Mouse (Mus musculus) gastrocnemius, postnatal 10 days (tissue): ENCODE data around the gene Fcgr4. TPM values are rescaled to one million over a fixed set of nuclear protein-coding genes. Genes with fewer than 3 reads are reported as not detected.
"Not testable (repeated sequence)": the region's sequence is repeated elsewhere in the genome, so short reads cannot be mapped to it uniquely, and the experiment has no call there.

Source experiments
- DNase-seq: peaks from one replicate; pipeline ENCODE4 v3.0.0; 2021; ENCODE audit warnings: mixed read lengths
- total RNA-seq, 2 experiments: library from RNA; stranded (reverse); gene quantifications; 2 replicates each; pipeline ENCODE4 v1.2.3; 2021

Fcgr4 gene
- total RNA-seq, 2 experiments from 2014 or later: 0.19 to 0.41 TPM

DNA sequence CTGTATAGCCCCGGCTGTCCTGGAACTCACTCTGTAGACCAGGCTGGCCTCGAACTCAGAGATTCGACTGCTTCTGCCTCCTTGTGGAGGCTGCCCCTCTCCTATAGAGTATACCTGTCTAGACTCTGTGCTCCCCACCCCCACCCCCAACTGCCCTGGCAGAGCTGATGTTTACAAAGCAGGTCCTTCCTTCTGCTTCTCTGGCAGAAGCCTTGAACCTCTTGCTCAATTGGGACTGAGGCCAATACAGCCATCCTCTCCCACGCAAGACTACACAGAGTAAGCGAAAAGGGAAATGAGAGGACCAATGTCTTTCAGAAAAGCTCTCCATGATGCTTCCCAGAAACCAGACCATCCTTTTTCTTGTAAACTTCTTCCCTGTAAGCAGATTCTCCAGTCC, 38.5 kb downstream of the Fcgr4 start:
- DNase-seq: no peak

- DNase-seq: no peak
Observed at GRCm38 (mm10) chr1:171059203-171059602, 40.5 kb downstream of the Fcgr4 start.

DNA sequence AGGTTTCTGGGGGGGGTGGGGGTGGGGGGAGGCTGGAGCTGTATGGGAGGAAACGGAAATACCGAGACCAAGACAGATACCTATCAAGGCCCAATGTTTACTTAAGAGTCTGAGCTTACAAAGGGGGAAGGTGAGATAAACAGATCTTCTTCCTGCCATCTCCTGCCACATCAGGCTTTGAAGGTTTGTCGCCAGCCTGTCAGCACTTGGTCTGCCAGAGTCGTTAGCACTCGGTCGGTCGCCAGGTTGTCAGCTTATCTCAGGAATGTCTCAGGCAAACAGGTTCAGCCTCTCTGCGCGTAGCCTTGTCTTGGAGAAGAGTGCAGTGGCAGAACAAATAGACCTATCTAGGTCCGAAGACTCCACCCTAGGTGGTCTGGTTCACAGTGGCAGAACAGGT, 41.7 kb downstream of the Fcgr4 start:
- no peak for DNase-seq

- DNase-seq: no peak
Observed at GRCm38 (mm10) chr1:171061566-171061965, 42.8 kb downstream of the Fcgr4 start.

DNA sequence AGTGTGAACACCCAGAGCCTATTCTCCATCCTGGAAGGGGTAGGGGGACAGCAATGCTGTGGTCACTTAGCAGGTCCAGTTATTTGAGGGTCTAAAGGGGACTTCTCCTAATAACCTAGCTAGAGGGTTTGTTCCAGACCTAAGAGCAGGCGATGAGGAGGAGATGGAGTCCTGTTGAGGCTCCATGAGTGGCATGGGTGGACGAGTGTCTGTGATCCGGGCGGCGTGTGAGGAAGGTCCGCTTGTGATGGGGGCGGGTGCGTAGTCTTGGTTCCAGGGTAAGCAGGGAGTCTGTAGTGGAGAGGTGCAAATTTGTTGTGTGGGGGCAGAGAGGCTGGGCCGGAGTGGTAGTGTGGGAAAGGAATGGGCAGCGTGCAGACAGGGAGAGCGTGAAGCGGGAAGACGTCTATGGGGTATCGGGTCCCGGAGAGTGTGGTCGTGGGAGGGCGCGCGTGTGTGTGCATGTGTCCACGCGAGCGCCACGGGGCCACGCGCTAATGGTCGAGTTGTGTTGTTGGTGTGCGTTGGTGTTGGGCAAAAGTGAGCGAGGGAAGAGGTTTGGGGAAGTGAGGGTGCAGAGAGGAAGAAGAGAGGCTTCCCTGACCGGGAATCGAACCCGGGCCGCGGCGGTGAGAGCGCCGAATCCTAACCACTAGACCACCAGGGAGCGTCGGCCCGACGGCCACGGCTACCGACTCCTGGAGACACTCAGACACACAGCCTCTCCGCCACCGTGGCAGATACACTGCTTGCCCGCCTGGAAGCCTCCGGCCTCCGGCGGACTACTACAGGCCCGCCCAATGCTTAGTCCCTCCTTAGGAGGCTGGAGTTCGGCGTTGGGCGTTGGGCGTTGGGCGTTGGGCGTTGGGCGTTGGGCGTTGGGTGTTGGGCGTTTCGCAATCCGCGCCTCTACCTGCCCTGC, 45.1 kb downstream of the Fcgr4 start:
- peak; percentile 56 for DNase-seq

DNA sequence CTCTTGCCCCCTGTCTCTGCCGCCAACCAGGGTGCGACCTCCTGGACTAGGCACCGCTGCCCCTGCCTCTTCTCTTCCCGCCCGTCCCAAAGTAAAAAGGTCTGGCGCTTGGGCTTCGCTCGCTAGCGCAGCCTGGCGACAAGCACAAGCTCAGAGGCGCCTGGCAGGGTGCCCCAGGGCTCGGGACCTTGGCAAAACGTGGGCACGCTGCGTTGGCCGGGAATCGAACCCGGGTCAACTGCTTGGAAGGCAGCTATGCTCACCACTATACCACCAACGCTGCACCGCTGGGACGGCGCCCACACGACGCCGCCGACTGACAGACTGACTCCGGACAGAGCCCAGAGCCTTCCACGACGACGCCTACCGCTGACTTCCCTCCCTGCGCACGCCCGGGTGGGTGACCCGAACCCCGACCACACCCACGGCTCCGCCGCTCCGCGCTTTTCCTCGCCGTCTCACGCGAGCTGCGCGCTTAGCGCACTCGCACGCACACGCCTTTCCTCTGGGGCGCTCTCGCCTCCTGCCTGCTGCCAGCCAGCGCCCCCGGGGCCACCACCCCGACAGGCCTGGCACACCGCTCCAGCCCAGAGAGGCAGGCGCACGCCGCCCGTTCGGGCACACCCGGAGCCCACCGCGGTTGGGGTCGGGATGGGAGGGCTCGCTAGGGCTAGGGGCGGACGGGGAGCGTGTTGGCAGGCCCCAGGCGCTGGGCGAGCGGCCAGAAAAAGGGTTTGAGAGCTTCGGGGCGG, 45.9 kb downstream of the Fcgr4 start, which contains the start of gene Fcgr3:
Gene Fcgr3, minus strand, starts transcription at position 445 of the 752 bp plus-strand sequence.
- peak; percentile 88 for DNase-seq

GRCm38 (mm10) chr1:171065243-171065587, 46.5 kb downstream of the Fcgr4 start:
- peak; percentile 61 for DNase-seq

GRCm38 (mm10) chr1:171065768-171066167, 47.0 kb downstream of the Fcgr4 start:
- DNase-seq: peak; percentile 52

DNA sequence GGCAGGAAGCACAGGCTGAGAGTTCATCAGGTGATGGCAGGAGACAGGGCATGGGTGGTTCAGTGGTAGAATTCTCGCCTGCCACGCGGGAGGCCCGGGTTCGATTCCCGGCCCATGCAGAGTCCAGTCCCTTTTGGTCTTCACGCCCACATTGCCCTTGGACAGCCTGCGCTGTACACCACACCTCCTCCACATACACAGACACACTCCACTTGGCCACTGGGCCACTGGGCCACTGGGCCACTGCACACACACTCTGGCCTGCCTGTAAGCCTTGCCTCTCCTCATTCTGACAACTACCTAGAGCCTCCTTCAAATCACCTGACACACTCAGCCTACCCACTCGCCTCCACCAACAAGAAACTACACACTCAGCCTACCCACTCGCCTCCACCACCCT, 47.9 kb downstream of the Fcgr4 start:
- not testable (repeated sequence) for DNase-seq

- not testable (repeated sequence) for DNase-seq
Observed at GRCm38 (mm10) chr1:171067928-171068327, 49.2 kb downstream of the Fcgr4 start.

DNA sequence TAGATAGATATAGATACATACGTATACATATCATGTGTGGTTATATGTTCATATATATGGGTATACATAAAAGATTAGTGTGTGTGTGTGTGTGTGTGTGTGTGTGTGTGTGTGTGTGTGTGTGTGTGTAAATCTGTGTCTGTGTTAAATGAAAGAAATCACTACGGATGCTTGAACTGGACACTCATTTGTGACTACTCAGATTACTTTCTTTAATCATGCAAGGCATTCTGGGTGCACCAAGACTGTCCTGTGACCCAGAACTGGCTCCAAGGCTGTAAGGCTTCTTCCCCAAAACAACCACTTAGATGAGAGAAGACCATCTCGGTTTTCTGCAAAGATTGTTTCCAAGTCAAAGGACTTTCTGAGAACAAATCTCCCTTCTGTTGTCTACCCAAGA, 50.8 kb downstream of the Fcgr4 start:
- DNase-seq: peak; percentile 17

DNA sequence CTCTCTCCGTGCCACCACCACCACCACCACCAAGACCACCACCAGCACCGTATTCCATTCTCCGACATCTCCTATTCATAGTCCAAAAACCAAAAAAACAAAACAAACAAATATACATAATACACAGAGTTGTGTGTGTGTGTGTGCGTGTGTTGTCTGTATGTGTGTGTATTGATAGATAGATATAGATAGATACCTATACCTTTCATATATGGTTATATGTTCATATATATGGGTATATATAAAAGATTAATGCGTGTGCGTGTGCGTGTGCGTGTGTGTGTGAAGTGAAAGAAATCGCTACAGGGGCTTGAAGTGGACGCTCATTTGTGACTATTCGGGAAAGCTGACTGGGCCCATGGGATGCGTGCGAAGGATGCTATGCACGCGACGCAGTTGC, 52.2 kb downstream of the Fcgr4 start:
- DNase-seq: not testable (repeated sequence)

DNA sequence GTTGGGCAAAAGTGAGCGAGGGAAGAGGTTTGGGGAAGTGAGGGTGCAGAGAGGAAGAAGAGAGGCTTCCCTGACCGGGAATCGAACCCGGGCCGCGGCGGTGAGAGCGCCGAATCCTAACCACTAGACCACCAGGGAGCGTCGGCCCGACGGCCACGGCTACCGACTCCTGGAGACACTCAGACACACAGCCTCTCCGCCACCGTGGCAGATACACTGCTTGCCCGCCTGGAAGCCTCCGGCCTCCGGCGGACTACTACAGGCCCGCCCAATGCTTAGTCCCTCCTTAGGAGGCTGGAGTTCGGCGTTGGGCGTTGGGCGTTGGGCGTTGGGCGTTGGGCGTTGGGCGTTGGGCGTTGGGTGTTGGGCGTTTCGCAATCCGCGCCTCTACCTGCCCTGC, 53.0 kb downstream of the Fcgr4 start:
- DNase-seq: not testable (repeated sequence)

- DNase-seq: not testable (repeated sequence)
Observed at GRCm38 (mm10) chr1:171072217-171072616, 53.5 kb downstream of the Fcgr4 start.

- DNase-seq: not testable (repeated sequence)
Observed at GRCm38 (mm10) chr1:171074283-171074682, 55.6 kb downstream of the Fcgr4 start.

- not testable (repeated sequence) for DNase-seq
Observed at GRCm38 (mm10) chr1:171076176-171076575, 57.5 kb downstream of the Fcgr4 start.

DNA sequence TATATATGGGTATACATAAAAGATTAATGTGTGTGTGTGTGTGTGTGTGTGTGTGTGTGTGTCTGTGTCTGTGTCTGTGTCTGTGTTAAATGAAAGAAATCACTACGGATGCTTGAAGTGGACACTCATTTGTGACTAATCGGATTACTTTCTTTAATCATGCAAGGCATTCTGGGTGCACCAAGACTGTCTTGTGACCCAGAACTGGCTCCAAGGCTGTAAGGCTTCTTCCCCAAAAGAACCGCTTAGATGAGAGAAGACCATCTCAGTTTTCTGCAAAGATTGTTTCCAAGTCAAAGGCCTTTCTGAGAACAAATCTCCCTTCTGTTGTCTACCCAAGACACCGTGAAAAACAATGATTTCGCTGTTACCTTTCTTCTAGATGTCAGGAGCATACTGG, 58.5 kb downstream of the Fcgr4 start:
- DNase-seq: not testable (repeated sequence)

- peak; percentile 11 for DNase-seq
Observed at GRCm38 (mm10) chr1:171077955-171078354, 59.2 kb downstream of the Fcgr4 start.

GRCm38 (mm10) chr1:171078419-171078818, 59.7 kb downstream of the Fcgr4 start:
- DNase-seq: not testable (repeated sequence)

GRCm38 (mm10) chr1:171079345-171079744, 60.6 kb downstream of the Fcgr4 start:
- DNase-seq: not testable (repeated sequence)
